Mouse (Mus musculus): ENCODE measurements around the gene Acox1. TPM values are rescaled to one million over a fixed set of nuclear protein-coding genes. Genes with fewer than 3 reads are reported as not detected.
A peak's percentile ranks its signal among the peaks of the same experiment; 100 is the strongest.

Acox1 gene
- total and polyA plus RNA-seq, 2 experiments from 2014 or later = 46.7 to 64.9 TPM

DNA sequence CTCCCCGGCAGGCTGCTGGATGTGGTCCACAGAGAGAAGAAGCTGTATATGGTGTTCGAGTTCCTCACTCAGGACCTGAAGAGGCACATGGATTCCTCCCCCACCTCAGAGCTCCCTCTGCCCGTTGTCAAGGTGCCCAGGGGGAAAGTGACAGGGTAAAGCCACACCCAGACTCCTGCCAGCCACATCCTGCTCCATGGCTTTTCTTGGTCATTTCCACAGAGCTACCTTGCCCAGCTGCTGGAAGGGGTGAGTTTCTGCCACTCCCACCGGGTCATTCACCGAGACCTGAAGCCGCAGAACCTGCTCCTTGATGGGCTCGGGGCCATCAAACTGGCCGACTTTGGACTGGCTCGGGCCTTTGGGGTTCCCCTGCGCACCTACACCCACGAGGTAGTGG, 17.7 kb upstream of the Acox1 start:
- peaks cover 18% of the 10 kb centered on the region for H3K4me1 ChIP-seq (ENCODE audit: control insufficient read depth, insufficient read depth)
- H3K4me3 ChIP-seq (ENCODE audit: low read depth, low read length) = no peak overlapping the region
- 0 out of 2 replicates have a peak, but pooled peaks cover under 1% of the 10 kb centered on the region for H3K9me3 ChIP-seq (replicated peaks; ENCODE audit: control insufficient read depth, low read length)
- H3K36me3 ChIP-seq (replicated peaks; ENCODE audit: control insufficient read depth, insufficient read depth, low read length) = no peaks in the 10 kb centered on the region
- WGBS = 81% methylated on average over 11 of the region's 11 CpGs
- no peak for DNase-seq (ENCODE audit: low spot score)
- TF ChIP-seq EP300 (IDR thresholded peaks at IDR 0.05; ENCODE audit: low read depth) (no peak), CTCF (IDR thresholded peaks at IDR 0.05; ENCODE audit: low read depth) (no peak)
- H3K27ac ChIP-seq (ENCODE audit: low read depth) = no peak overlapping the region
- H3K4me2 ChIP-seq (ENCODE audit: low read depth, low read length) = no peak overlapping the region
- peaks cover 11% of the 10 kb centered on the region for H3K27me3 ChIP-seq (ENCODE audit: control insufficient read depth, insufficient read depth, low read length)
- ATAC-seq (ENCODE audit: insufficient read depth, low read depth) = no peak
- no peak overlapping the region for H3K9ac ChIP-seq (replicated peaks; ENCODE audit: low read depth, low read length)

DNA sequence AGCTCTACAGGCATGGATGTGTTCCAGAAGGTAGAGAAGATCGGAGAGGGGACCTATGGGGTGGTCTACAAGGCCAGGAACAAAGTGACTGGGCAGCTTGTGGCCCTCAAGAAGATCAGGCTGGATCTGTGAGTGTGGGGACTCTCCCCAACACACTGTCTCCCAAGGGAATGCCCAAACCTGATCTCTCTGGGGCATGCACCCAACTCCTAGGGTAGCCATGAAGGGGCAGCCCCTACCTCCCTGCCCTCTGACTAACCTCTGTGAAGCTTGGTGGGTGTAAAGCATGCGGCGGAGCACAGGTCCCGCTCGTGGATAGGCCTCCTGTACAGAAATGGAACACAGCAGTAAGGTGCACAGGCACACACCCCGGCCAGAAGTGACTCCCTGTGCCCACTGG, 17.1 kb upstream of the Acox1 start:
- Histone ChIP-seq H3K4me2 (ENCODE audit: low read depth, low read length) (no peak overlapping the region), H3K27me3 (ENCODE audit: control insufficient read depth, insufficient read depth, low read length) (peaks cover 5% of the 10 kb centered on the region), H3K27ac (ENCODE audit: low read depth) (no peak overlapping the region), H3K9ac (replicated peaks; ENCODE audit: low read depth, low read length) (no peak overlapping the region), H3K4me3 (ENCODE audit: low read depth, low read length) (no peak overlapping the region), H3K4me1 (ENCODE audit: control insufficient read depth, insufficient read depth) (peaks cover 18% of the 10 kb centered on the region), H3K9me3 (replicated peaks; ENCODE audit: control insufficient read depth, low read length) (no peaks in the 10 kb centered on the region), H3K36me3 (replicated peaks; ENCODE audit: control insufficient read depth, insufficient read depth, low read length) (no peaks in the 10 kb centered on the region)
- WGBS = 82% methylated on average over 6 of the region's 6 CpGs
- DNase-seq (ENCODE audit: low spot score) = no peak
- ATAC-seq (ENCODE audit: insufficient read depth, low read depth) = no peak
- no peak for TF ChIP-seq CTCF (IDR thresholded peaks at IDR 0.05; ENCODE audit: low read depth)
- TF ChIP-seq EP300 (IDR thresholded peaks at IDR 0.05; ENCODE audit: low read depth) = no peak

DNA sequence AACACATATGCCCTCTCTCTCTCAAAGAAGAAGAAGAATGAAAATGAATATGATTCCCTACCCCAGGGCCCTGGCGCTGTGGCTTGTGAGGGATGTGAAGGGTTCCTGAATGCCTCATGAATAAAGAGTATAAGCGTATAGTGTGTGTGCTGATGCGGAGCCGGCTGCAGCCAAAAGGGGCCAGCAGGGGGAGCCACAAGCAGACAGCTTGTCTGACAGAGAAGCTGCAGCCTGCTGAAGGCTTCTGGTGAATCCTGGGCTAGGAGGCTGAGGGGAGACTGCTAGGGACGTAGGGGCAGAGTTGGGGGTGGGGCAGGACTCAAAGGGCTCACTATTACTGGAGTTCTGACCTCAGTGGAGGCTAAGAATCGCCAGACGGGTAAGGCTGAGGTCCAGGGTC, 16.3 kb upstream of the Acox1 start:
- WGBS = 79% methylated on average over 7 of the region's 7 CpGs
- H3K4me1 ChIP-seq (ENCODE audit: control insufficient read depth, insufficient read depth) = peaks cover 18% of the 10 kb centered on the region
- no peak overlapping the region for H3K4me2 ChIP-seq (ENCODE audit: low read depth, low read length)
- H3K27ac ChIP-seq (ENCODE audit: low read depth) = no peak overlapping the region
- no peaks in the 10 kb centered on the region for H3K9me3 ChIP-seq (replicated peaks; ENCODE audit: control insufficient read depth, low read length)
- H3K27me3 ChIP-seq (ENCODE audit: control insufficient read depth, insufficient read depth, low read length) = no peaks in the 10 kb centered on the region
- H3K9ac ChIP-seq (replicated peaks; ENCODE audit: low read depth, low read length) = no peak overlapping the region
- ATAC-seq (ENCODE audit: insufficient read depth, low read depth) (no peak), DNase-seq (ENCODE audit: low spot score) (no peak)
- H3K4me3 ChIP-seq (ENCODE audit: low read depth, low read length) = no peak overlapping the region
- TF ChIP-seq CTCF (IDR thresholded peaks at IDR 0.05; ENCODE audit: low read depth) (peak; percentile 15), EP300 (IDR thresholded peaks at IDR 0.05; ENCODE audit: low read depth) (no peak)
- H3K36me3 ChIP-seq (replicated peaks; ENCODE audit: control insufficient read depth, insufficient read depth, low read length) = no peaks in the 10 kb centered on the region

DNA sequence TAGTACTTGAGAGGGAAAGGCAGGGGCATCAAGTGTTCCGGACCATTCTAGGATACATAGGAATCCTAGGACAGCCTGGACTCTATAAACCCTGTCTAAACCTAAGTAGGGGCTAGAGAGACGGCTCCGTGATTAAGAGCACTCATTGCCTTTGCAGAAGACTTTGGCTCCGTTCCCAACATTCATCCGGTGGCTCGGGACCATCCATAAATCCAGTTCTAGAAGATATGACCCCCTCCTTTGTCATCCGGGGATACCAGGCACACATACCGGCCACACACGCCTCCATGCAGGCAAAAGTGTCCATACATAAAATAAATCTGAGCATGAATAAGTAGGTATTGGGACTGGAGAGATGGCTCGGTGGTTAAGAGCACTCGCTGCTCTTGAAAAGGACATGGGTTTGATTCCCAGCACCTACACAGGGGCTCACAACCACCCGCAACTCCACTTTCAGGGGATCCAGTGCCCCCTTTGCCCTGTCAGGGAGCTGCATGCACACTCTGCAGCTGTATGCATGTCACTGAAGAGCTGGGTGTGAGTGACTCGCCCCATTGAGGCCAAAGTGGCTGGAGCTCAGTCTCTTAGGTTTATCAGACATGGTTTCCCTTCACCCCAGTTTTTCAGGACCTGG, 15.1 kb upstream of the Acox1 start:
- Histone ChIP-seq H3K4me1 (ENCODE audit: control insufficient read depth, insufficient read depth) (peaks cover 11% of the 10 kb centered on the region), H3K9me3 (replicated peaks; ENCODE audit: control insufficient read depth, low read length) (no peaks in the 10 kb centered on the region), H3K4me3 (ENCODE audit: low read depth, low read length) (no peak overlapping the region), H3K27me3 (ENCODE audit: control insufficient read depth, insufficient read depth, low read length) (no peaks in the 10 kb centered on the region), H3K36me3 (replicated peaks; ENCODE audit: control insufficient read depth, insufficient read depth, low read length) (0 out of 2 replicates have a peak, but pooled peaks cover 3% of the 10 kb centered on the region), H3K27ac (ENCODE audit: low read depth) (no peak overlapping the region), H3K4me2 (ENCODE audit: low read depth, low read length) (no peak overlapping the region), H3K9ac (replicated peaks; ENCODE audit: low read depth, low read length) (no peak overlapping the region)
- no peak for ATAC-seq (ENCODE audit: insufficient read depth, low read depth)
- WGBS = 80% methylated on average over 13 of the region's 13 CpGs
- TF ChIP-seq EP300 (IDR thresholded peaks at IDR 0.05; ENCODE audit: low read depth) = no peak
- TF ChIP-seq CTCF (IDR thresholded peaks at IDR 0.05; ENCODE audit: low read depth) = no peak
- no peak for DNase-seq (ENCODE audit: low spot score)

DNA sequence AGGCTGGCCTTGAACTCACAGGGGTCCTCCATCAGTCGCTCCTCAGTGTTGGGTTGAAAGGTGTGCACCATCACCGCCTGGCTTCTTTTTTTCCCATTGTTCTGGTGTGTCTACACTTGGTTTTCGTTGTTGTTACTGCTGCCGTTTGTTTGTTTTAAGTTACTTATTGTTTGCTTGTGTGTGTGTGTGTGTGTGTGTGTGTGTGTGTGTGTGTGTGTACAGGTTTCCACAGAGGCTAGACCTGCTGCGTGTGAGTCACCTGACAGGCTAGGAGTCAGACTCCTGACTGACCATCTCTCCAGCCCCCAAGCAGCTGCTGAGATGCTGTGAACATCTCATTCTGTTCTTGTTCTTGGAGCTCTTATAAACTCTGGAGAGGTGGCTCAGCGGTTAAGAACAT, 14.0 kb upstream of the Acox1 start:
- TF ChIP-seq EP300 (IDR thresholded peaks at IDR 0.05; ENCODE audit: low read depth) (no peak), CTCF (IDR thresholded peaks at IDR 0.05; ENCODE audit: low read depth) (no peak)
- H3K9ac ChIP-seq (replicated peaks; ENCODE audit: low read depth, low read length) = no peak overlapping the region
- 91% methylated on average over 6 of the region's 6 CpGs for WGBS
- no peak for DNase-seq (ENCODE audit: low spot score)
- H3K36me3 ChIP-seq (replicated peaks; ENCODE audit: control insufficient read depth, insufficient read depth, low read length) = peaks cover 6% of the 10 kb centered on the region; the same call in 1 of the 2 replicates
- H3K4me2 ChIP-seq (ENCODE audit: low read depth, low read length) = no peak overlapping the region
- no peaks in the 10 kb centered on the region for H3K9me3 ChIP-seq (replicated peaks; ENCODE audit: control insufficient read depth, low read length)
- no peak overlapping the region for H3K27ac ChIP-seq (ENCODE audit: low read depth)
- peaks cover under 1% of the 10 kb centered on the region for H3K4me1 ChIP-seq (ENCODE audit: control insufficient read depth, insufficient read depth)
- ATAC-seq (ENCODE audit: insufficient read depth, low read depth) = no peak
- H3K4me3 ChIP-seq (ENCODE audit: low read depth, low read length) = no peak overlapping the region
- no peaks in the 10 kb centered on the region for H3K27me3 ChIP-seq (ENCODE audit: control insufficient read depth, insufficient read depth, low read length)

- WGBS = 77% methylated on average over 5 of the region's 5 CpGs
- Histone ChIP-seq H3K27me3 (ENCODE audit: control insufficient read depth, insufficient read depth, low read length) (no peaks in the 10 kb centered on the region), H3K27ac (ENCODE audit: low read depth) (no peak overlapping the region), H3K36me3 (replicated peaks; ENCODE audit: control insufficient read depth, insufficient read depth, low read length) (peaks cover 27% of the 10 kb centered on the region), H3K4me1 (ENCODE audit: control insufficient read depth, insufficient read depth) (no peaks in the 10 kb centered on the region), H3K9ac (replicated peaks; ENCODE audit: low read depth, low read length) (no peak overlapping the region), H3K4me3 (ENCODE audit: low read depth, low read length) (no peak overlapping the region), H3K4me2 (ENCODE audit: low read depth, low read length) (no peak overlapping the region), H3K9me3 (replicated peaks; ENCODE audit: control insufficient read depth, low read length) (0 out of 2 replicates have a peak, but pooled peaks cover 4% of the 10 kb centered on the region)
- DNase-seq (ENCODE audit: low spot score) (no peak), ATAC-seq (ENCODE audit: insufficient read depth, low read depth) (no peak)
- no peak for TF ChIP-seq CTCF (IDR thresholded peaks at IDR 0.05; ENCODE audit: low read depth)
- TF ChIP-seq EP300 (IDR thresholded peaks at IDR 0.05; ENCODE audit: low read depth) = no peak
Measured at GRCm38 (mm10) chr11:116210696-116211095, 11.9 kb upstream of the Acox1 start.
